Mouse (Mus musculus): ENCODE results near the gene Scamp4. TPM values are rescaled to one million over a fixed set of nuclear protein-coding genes. Genes with fewer than 3 reads are reported as not detected.

The Scamp4 gene
- 64.1 and 68.7 TPM in 2 replicates for polyA plus RNA-seq (2014; fragmentation: Nextera tagmentation; extraction: Ambion mirVana)

GRCm38 (mm10) chr10:80602698-80603325, at the start of gene Scamp4, which contains the start of gene Adat3:
Gene Scamp4 (plus strand): TSS chr10:80602872.
Gene Adat3 (plus strand): TSS chr10:80602880.
- H3K4me3 ChIP-seq (ENCODE audit: low read depth, low read length), result peak within 1 kb of the TSS; percentile 50
- peaks cover 13% of the 10 kb centered on the region for H3K36me3 ChIP-seq (ENCODE audit: control insufficient read depth, insufficient read depth, low read length)
- peaks cover 5% of the 10 kb centered on the region for H3K4me1 ChIP-seq (replicated peaks; ENCODE audit: control insufficient read depth, insufficient read depth, low read length)
- no peaks in the 10 kb centered on the region for H3K9me3 ChIP-seq (ENCODE audit: control insufficient read depth, low read length)
- ATAC-seq (ENCODE audit: low FRiP score) (peak; percentile 95), DNase-seq (ENCODE audit: low spot score) (peak; percentile 96)
- H3K9ac ChIP-seq (ENCODE audit: low read depth, low read length), result peak within 1 kb of the TSS; percentile 66
- no peaks in the 10 kb centered on the region for H3K27me3 ChIP-seq (ENCODE audit: control insufficient read depth, insufficient read depth, low read length)
- H3K27ac ChIP-seq (ENCODE audit: low read depth, low read length), result peak within 1 kb of the TSS; percentile 63; the same call in 1 of the 2 replicates
- under 1% methylated on average over 54 of the region's 54 CpGs for WGBS
- H3K4me2 ChIP-seq (replicated peaks; ENCODE audit: low read depth, low read length), result peak within 1 kb of the TSS; percentile 81

GRCm38 (mm10) chr10:80553575-80553974, 49.1 kb upstream of the Scamp4 start:
- Histone ChIP-seq H3K4me3 (ENCODE audit: low read depth, low read length) (no peak overlapping the region), H3K9ac (ENCODE audit: low read depth, low read length) (no peak overlapping the region), H3K4me1 (replicated peaks; ENCODE audit: control insufficient read depth, insufficient read depth, low read length) (no peaks in the 10 kb centered on the region), H3K4me2 (replicated peaks; ENCODE audit: low read depth, low read length) (no peak overlapping the region), H3K36me3 (ENCODE audit: control insufficient read depth, insufficient read depth, low read length) (no peaks in the 10 kb centered on the region), H3K9me3 (ENCODE audit: control insufficient read depth, low read length) (no peaks in the 10 kb centered on the region), H3K27ac (ENCODE audit: low read depth, low read length) (no peak overlapping the region), H3K27me3 (ENCODE audit: control insufficient read depth, insufficient read depth, low read length) (no peaks in the 10 kb centered on the region)
- WGBS, result 92% methylated on average over 8 of the region's 8 CpGs
- ATAC-seq (ENCODE audit: low FRiP score), result no peak
- no peak for DNase-seq (ENCODE audit: low spot score)

- no peaks in the 10 kb centered on the region for H3K36me3 ChIP-seq (ENCODE audit: control insufficient read depth, insufficient read depth, low read length)
- no peak overlapping the region for H3K27ac ChIP-seq (ENCODE audit: low read depth, low read length)
- H3K4me3 ChIP-seq (ENCODE audit: low read depth, low read length), result no peak overlapping the region
- H3K9me3 ChIP-seq (ENCODE audit: control insufficient read depth, low read length), result no peaks in the 10 kb centered on the region
- no peak overlapping the region for H3K4me2 ChIP-seq (replicated peaks; ENCODE audit: low read depth, low read length)
- no peaks in the 10 kb centered on the region for H3K27me3 ChIP-seq (ENCODE audit: control insufficient read depth, insufficient read depth, low read length)
- ATAC-seq (ENCODE audit: low FRiP score) (no peak), DNase-seq (ENCODE audit: low spot score) (no peak)
- no peaks in the 10 kb centered on the region for H3K4me1 ChIP-seq (replicated peaks; ENCODE audit: control insufficient read depth, insufficient read depth, low read length)
- no peak overlapping the region for H3K9ac ChIP-seq (ENCODE audit: low read depth, low read length)
- 90% methylated on average over 6 of the region's 6 CpGs for WGBS
These were observed 48.7 kb upstream of the Scamp4 start for GRCm38 (mm10) chr10:80553997-80554396.

DNA sequence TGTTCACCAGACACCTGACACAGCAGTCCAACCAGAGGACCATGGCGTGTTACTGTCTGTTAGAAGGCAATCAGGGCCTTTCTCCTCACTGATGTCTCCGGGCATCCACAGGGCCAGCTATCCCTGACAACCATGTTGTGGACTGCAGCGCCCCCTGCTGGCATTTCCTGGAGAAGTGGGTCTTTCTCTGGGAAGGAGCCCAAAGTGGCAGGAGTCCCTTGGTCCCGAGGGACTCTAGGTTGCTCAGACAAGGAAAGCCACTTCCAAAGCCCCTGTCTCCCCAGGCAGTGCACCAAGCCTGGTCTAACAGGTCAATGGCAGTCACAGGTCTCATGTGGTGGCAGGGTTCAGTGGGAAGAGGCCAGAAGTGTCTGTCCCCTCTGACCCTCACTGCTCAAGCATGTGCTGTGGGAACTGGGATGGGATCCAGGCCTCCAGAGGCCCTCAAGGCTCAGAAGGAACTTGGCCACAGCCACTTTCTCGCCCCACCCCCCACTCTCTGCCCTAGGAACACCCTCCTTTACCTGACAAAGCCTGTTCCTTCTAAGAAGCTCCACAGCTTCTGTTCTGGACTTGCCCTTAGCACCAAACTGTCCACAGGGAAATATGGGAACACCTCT, 45.2 kb upstream of the Scamp4 start:
- H3K36me3 ChIP-seq (ENCODE audit: control insufficient read depth, insufficient read depth, low read length), result no peaks in the 10 kb centered on the region
- H3K9ac ChIP-seq (ENCODE audit: low read depth, low read length), result no peak overlapping the region
- no peak overlapping the region for H3K27ac ChIP-seq (ENCODE audit: low read depth, low read length)
- H3K4me3 ChIP-seq (ENCODE audit: low read depth, low read length), result no peak overlapping the region
- peaks cover 6% of the 10 kb centered on the region for H3K4me1 ChIP-seq (replicated peaks; ENCODE audit: control insufficient read depth, insufficient read depth, low read length)
- no peak for ATAC-seq (ENCODE audit: low FRiP score)
- no peaks in the 10 kb centered on the region for H3K27me3 ChIP-seq (ENCODE audit: control insufficient read depth, insufficient read depth, low read length)
- 43% methylated on average over 5 of the region's 5 CpGs for WGBS
- H3K9me3 ChIP-seq (ENCODE audit: control insufficient read depth, low read length), result no peaks in the 10 kb centered on the region
- DNase-seq (ENCODE audit: low spot score), result peak; percentile 87
- H3K4me2 ChIP-seq (replicated peaks; ENCODE audit: low read depth, low read length), result no peak overlapping the region

- H3K4me3 ChIP-seq (ENCODE audit: low read depth, low read length), result no peak overlapping the region
- WGBS, result 91% methylated on average over 7 of the region's 7 CpGs
These were observed 43.2 kb upstream of the Scamp4 start for GRCm38 (mm10) chr10:80559431-80559830.

GRCm38 (mm10) chr10:80560621-80561020, 42.1 kb upstream of the Scamp4 start:
- Histone ChIP-seq H3K27ac (ENCODE audit: low read depth, low read length) (no peak overlapping the region), H3K4me1 (replicated peaks; ENCODE audit: control insufficient read depth, insufficient read depth, low read length) (peaks cover 6% of the 10 kb centered on the region), H3K4me3 (ENCODE audit: low read depth, low read length) (peak overlapping the region; percentile 98), H3K9me3 (ENCODE audit: control insufficient read depth, low read length) (no peaks in the 10 kb centered on the region), H3K36me3 (ENCODE audit: control insufficient read depth, insufficient read depth, low read length) (no peaks in the 10 kb centered on the region), H3K9ac (ENCODE audit: low read depth, low read length) (peak overlapping the region; percentile 93), H3K4me2 (replicated peaks; ENCODE audit: low read depth, low read length) (peak overlapping the region; percentile 93), H3K27me3 (ENCODE audit: control insufficient read depth, insufficient read depth, low read length) (no peaks in the 10 kb centered on the region)
- ATAC-seq (ENCODE audit: low FRiP score) (no peak), DNase-seq (ENCODE audit: low spot score) (no peak)
- WGBS, result 2% methylated on average over 13 of the region's 13 CpGs

More at GRCm38 (mm10) chr10:80559431-80559830, 43.2 kb upstream of the Scamp4 start:
- DNase-seq (ENCODE audit: low spot score), result no peak
- H3K27ac ChIP-seq (ENCODE audit: low read depth, low read length), result no peak overlapping the region
- no peaks in the 10 kb centered on the region for H3K27me3 ChIP-seq (ENCODE audit: control insufficient read depth, insufficient read depth, low read length)
- H3K36me3 ChIP-seq (ENCODE audit: control insufficient read depth, insufficient read depth, low read length), result no peaks in the 10 kb centered on the region
- no peak for ATAC-seq (ENCODE audit: low FRiP score)
- H3K4me2 ChIP-seq (replicated peaks; ENCODE audit: low read depth, low read length), result no peak overlapping the region
- peaks cover 6% of the 10 kb centered on the region for H3K4me1 ChIP-seq (replicated peaks; ENCODE audit: control insufficient read depth, insufficient read depth, low read length)
- no peaks in the 10 kb centered on the region for H3K9me3 ChIP-seq (ENCODE audit: control insufficient read depth, low read length)
- H3K9ac ChIP-seq (ENCODE audit: low read depth, low read length), result no peak overlapping the region

DNA sequence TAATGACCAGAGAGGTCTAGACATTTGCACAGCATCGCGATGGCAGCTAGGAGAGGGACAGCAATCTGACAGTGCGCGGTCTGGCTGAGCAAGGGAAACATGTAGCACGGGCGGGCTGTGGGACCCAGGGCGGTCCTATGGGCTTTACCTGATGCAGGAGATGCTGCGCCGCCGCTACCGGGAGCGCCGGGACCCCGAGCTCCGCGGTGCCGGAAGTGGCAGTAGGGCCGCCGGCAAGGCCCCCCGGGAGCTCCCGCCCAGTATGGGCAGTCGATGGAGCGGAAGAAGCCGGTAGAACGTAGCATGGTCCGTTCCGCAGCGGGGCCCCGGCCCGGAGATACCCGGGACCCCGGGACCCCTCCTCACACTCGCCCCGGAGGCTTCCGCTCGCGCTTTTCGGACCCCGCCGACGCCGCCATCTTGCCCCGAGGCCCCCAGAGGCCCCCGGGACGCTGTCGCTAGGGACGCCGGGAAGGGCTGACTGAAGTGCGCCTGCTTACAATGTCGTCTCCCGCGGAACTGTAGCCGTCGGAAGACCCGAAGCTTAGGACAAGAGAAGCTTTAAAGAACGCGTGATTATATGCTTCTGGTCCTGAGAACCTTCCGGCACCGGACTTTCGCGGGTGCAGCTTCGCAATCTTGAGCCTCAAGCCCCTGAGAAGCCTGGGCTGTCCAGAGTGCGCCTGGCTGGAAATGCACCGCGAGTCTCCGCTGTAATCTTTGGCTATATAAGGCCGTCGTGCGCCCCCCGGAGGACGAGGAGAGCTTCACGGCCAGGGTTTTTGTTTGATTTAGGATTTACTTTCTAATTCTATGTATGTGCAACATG, 41.3 kb upstream of the Scamp4 start, which contains the start of gene Rexo1:
Rexo1 (minus strand) TSS at position 445 of the 829 bp plus-strand sequence.
- H3K27ac ChIP-seq (ENCODE audit: low read depth, low read length), result peak within 1 kb of the TSS; percentile 85
- H3K4me3 ChIP-seq (ENCODE audit: low read depth, low read length), result peak within 1 kb of the TSS; percentile 98
- H3K4me1 ChIP-seq (replicated peaks; ENCODE audit: control insufficient read depth, insufficient read depth, low read length), result peaks cover 6% of the 10 kb centered on the region
- H3K36me3 ChIP-seq (ENCODE audit: control insufficient read depth, insufficient read depth, low read length), result no peaks in the 10 kb centered on the region
- DNase-seq (ENCODE audit: low spot score) (peak; percentile 96), ATAC-seq (ENCODE audit: low FRiP score) (peak; percentile 81)
- 0% methylated on average over 64 of the region's 72 CpGs for WGBS
- no peaks in the 10 kb centered on the region for H3K27me3 ChIP-seq (ENCODE audit: control insufficient read depth, insufficient read depth, low read length)
- H3K9me3 ChIP-seq (ENCODE audit: control insufficient read depth, low read length), result no peaks in the 10 kb centered on the region
- peak within 1 kb of the TSS; percentile 93 for H3K9ac ChIP-seq (ENCODE audit: low read depth, low read length)
- H3K4me2 ChIP-seq (replicated peaks; ENCODE audit: low read depth, low read length), result peak within 1 kb of the TSS; percentile 93

DNA sequence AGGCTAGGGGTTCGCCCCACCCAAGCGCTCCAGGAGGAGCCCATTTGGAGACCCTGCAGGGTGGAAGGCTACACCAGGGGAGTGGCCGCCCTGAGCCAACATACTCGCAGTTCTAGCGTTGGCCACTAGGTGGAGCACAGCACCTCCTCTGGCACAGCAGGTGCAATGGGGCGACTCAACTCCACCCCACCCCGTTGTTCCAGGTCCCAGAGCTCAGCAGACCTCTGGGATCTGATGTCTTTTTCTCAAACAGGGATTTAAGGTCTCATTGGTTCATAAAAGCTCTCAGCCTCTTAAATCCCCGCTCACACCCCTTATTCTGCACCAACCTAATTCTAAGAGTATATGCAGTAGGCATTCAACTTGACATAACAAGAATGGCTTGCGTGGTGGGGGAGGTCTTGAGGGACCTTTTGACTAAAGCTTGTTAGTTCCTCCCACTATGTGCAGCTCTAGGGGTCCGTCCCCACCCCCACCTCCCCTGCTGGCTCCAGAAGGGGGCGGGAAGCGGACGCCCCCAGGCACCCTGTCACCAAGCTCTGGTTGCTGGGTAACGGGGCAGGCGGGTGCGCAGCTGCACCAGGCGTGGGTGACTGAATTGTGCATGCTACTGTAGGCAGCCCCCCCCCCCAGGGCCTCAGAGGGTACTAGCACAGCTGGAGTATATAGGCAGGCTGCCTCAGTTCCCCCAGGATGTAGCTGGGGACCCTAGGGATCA, 36.1 kb upstream of the Scamp4 start:
- WGBS, result 13% methylated on average over 17 of the region's 17 CpGs
- H3K9ac ChIP-seq (ENCODE audit: low read depth, low read length), result no peak overlapping the region
- no peaks in the 10 kb centered on the region for H3K27me3 ChIP-seq (ENCODE audit: control insufficient read depth, insufficient read depth, low read length)
- H3K9me3 ChIP-seq (ENCODE audit: control insufficient read depth, low read length), result no peaks in the 10 kb centered on the region
- ATAC-seq (ENCODE audit: low FRiP score) (peak; percentile 68), DNase-seq (ENCODE audit: low spot score) (peak; percentile 92)
- H3K4me3 ChIP-seq (ENCODE audit: low read depth, low read length), result no peak overlapping the region
- peaks cover 10% of the 10 kb centered on the region for H3K4me1 ChIP-seq (replicated peaks; ENCODE audit: control insufficient read depth, insufficient read depth, low read length)
- H3K27ac ChIP-seq (ENCODE audit: low read depth, low read length), result peak overlapping the region; percentile 34
- no peaks in the 10 kb centered on the region for H3K36me3 ChIP-seq (ENCODE audit: control insufficient read depth, insufficient read depth, low read length)
- peak overlapping the region; percentile 18; the same call in 1 of the 2 replicates for H3K4me2 ChIP-seq (replicated peaks; ENCODE audit: low read depth, low read length)
